Comparison of ENCODE assay signal across 8 mouse cellular contexts in genomic region chr10:80102216-80102915, GRCm38 (mm10). TPM values are rescaled to one million over a fixed set of nuclear protein-coding genes. Genes with fewer than 3 reads are reported as not detected.
DNase-seq lines count a peak whose midpoint lies in the region; ATAC-seq lines count a peak whose summit lies in the region.

No protein-coding gene starts in this region.

- peak overlapping the region; percentile 89 for H3K4me3 ChIP-seq in hindbrain, embryonic 13.5 days
- H3K4me3 ChIP-seq in macrophage (ENCODE audit: inconsistent target), result peak overlapping the region; percentile 71

- peak overlapping the region; percentile 93 for H3K9ac ChIP-seq in hindbrain, embryonic 13.5 days

- DNase-seq in R1 (ENCODE audit: low read depth, low spot score), result peak; percentile 81
- DNase-seq in cerebellum, postnatal 10 days, result peak; percentile 91 to 94
- peak; percentile 56 to 69 for DNase-seq in frontal cortex, postnatal 14 days (ENCODE audit: low spot score in 2 of 2)
- peak; percentile 82 to 87 for DNase-seq in left cerebral cortex, adult 18-20 months (ENCODE audit: low spot score in 2 of 2)
- peak; percentile 65 for DNase-seq in retina, postnatal 7 days (ENCODE audit: low read depth, low spot score)
- DNase-seq in urinary bladder, adult 18-20 months (ENCODE audit: low spot score in 2 of 2), result peak; percentile 82 to 85

- H3K79me2 ChIP-seq in macrophage (ENCODE audit: inconsistent target), result peaks cover 50% of the 10 kb centered on the region

- H3K4me2 ChIP-seq in hindbrain, embryonic 13.5 days, result peak overlapping the region; percentile 92

- H3K27ac ChIP-seq in hindbrain, embryonic 13.5 days, result peak overlapping the region; percentile 77
- peak overlapping the region; percentile 49 for H3K27ac ChIP-seq in macrophage

- no peaks in the 10 kb centered on the region for H3K9me3 ChIP-seq in hindbrain, embryonic 13.5 days

- peak; percentile 83 for ATAC-seq in hindbrain, embryonic 13.5 days (ENCODE audit: low FRiP score)

- 1% methylated on average over 59 of the region's 59 CpGs for WGBS in hindbrain, embryonic 13.5 days
- WGBS in macrophage (ENCODE audit: missing documents), result under 1% methylated on average over 57 of the region's 59 CpGs

- H3K27me3 ChIP-seq in hindbrain, embryonic 13.5 days, result no peaks in the 10 kb centered on the region

- no peaks in the 10 kb centered on the region for H3K36me3 ChIP-seq in hindbrain, embryonic 13.5 days
- H3K36me3 ChIP-seq in macrophage (ENCODE audit: inconsistent target), result no peaks in the 10 kb centered on the region

- peaks cover 33% of the 10 kb centered on the region for H3K4me1 ChIP-seq in hindbrain, embryonic 13.5 days (replicated peaks)

RNA-seq across cellular contexts. Expression of gene Sbno2, which starts 3.0 kb away (rescaled TPM):
- 13.6 and 14.4 TPM in 2 replicates for polyA plus RNA-seq in hindbrain, embryonic 13.5 days (2015; fragmentation: Nextera tagmentation; extraction: Ambion mirVana)
- total RNA-seq in left cerebral cortex, adult 18-20 months (2021), result 10 to 100 TPM; 16.8 to 18.8 TPM
- total RNA-seq in macrophage (2018; cell fraction: chromatin; rRNA removed), result 1,000 to 10,000 TPM in 1 of 26 experiments, 100 to 1,000 TPM in 25; 193 to 1,010 (median 316) TPM
- total RNA-seq in macrophage (2018; cell fraction: cytosol; rRNA removed), result 100 to 1,000 TPM in 1 of 26 experiments, 10 to 100 TPM in 25; 35.5 to 111 (median 48.4) TPM
- total RNA-seq in macrophage (2018; cell fraction: nucleus; rRNA removed), result 100 to 1,000 TPM; 103 to 721 (median 158) TPM
- 23.7 to 43.6 TPM (median 42.5 TPM) in 3 replicates for polyA plus RNA-seq in macrophage (2018)

RNA-seq across cellular contexts. Expression of gene Stk11, which starts 13.2 kb away (rescaled TPM):
- 16.3 and 18.2 TPM in 2 replicates for polyA plus RNA-seq in hindbrain, embryonic 13.5 days (2015; fragmentation: Nextera tagmentation; extraction: Ambion mirVana)
- 100 to 1,000 TPM; 108 to 109 TPM for total RNA-seq in left cerebral cortex, adult 18-20 months (2021)
- 100 to 1,000 TPM in 25 of 26 experiments, 10 to 100 TPM in 1; 82.3 to 299 (median 163) TPM for total RNA-seq in macrophage (2018; cell fraction: chromatin; rRNA removed)
- total RNA-seq in macrophage (2018; cell fraction: cytosol; rRNA removed), result 100 to 1,000 TPM in 3 of 26 experiments, 10 to 100 TPM in 23; 66.1 to 109 (median 92.3) TPM
- total RNA-seq in macrophage (2018; cell fraction: nucleus; rRNA removed), result 100 to 1,000 TPM in 19 of 26 experiments, 10 to 100 TPM in 7; 75.4 to 159 (median 118) TPM
- polyA plus RNA-seq in macrophage (2018), result 72.6 to 106 TPM (median 79.6 TPM) in 3 replicates

RNA-seq across cellular contexts. Expression of gene Atp5d, which starts 36.1 kb away (rescaled TPM):
- 434 and 449 TPM in 2 replicates for polyA plus RNA-seq in hindbrain, embryonic 13.5 days (2015; fragmentation: Nextera tagmentation; extraction: Ambion mirVana)
- total RNA-seq in left cerebral cortex, adult 18-20 months (2021), result 100 to 1,000 TPM; 367 to 371 TPM
- 10 to 100 TPM in 16 of 26 experiments, 1 to 10 TPM in 10; 3.8 to 43.6 (median 11.7) TPM for total RNA-seq in macrophage (2018; cell fraction: chromatin; rRNA removed)
- 100 to 1,000 TPM; 148 to 224 (median 185) TPM for total RNA-seq in macrophage (2018; cell fraction: cytosol; rRNA removed)
- total RNA-seq in macrophage (2018; cell fraction: nucleus; rRNA removed), result 10 to 100 TPM; 18.0 to 57.5 (median 33.5) TPM
- 68.4 to 213 TPM (median 169 TPM) in 3 replicates for polyA plus RNA-seq in macrophage (2018)

RNA-seq across cellular contexts. Expression of gene Cbarp, which starts 38.3 kb away (rescaled TPM):
- 57.4 and 59.2 TPM in 2 replicates for polyA plus RNA-seq in hindbrain, embryonic 13.5 days (2015; fragmentation: Nextera tagmentation; extraction: Ambion mirVana)
- 100 to 1,000 TPM; 418 to 437 TPM for total RNA-seq in left cerebral cortex, adult 18-20 months (2021)
- total RNA-seq in macrophage (2018; cell fraction: chromatin; rRNA removed), result 10 to 100 TPM in 3 of 26 experiments, 1 to 10 TPM in 22, under 1 TPM in 1; 0.58 to 13.3 (median 5.5) TPM
- total RNA-seq in macrophage (2018; cell fraction: cytosol; rRNA removed), result 1 to 10 TPM in 22 of 26 experiments, under 1 TPM in 4; 0.79 to 3.8 (median 1.7) TPM
- total RNA-seq in macrophage (2018; cell fraction: nucleus; rRNA removed), result 10 to 100 TPM in 3 of 26 experiments, 1 to 10 TPM in 23; 2.2 to 12.1 (median 4.5) TPM
- polyA plus RNA-seq in macrophage (2018), result 1.9 to 3.0 TPM (median 2.4 TPM) in 3 replicates

RNA-seq across cellular contexts. Expression of gene Midn, which starts 45.7 kb away (rescaled TPM):
- polyA plus RNA-seq in hindbrain, embryonic 13.5 days (2015; fragmentation: Nextera tagmentation; extraction: Ambion mirVana), result 32.4 and 34.7 TPM in 2 replicates
- total RNA-seq in left cerebral cortex, adult 18-20 months (2021), result 100 to 1,000 TPM; 105 TPM
- 100 to 1,000 TPM in 2 of 26 experiments, 10 to 100 TPM in 24; 13.9 to 126 (median 56.5) TPM for total RNA-seq in macrophage (2018; cell fraction: chromatin; rRNA removed)
- total RNA-seq in macrophage (2018; cell fraction: cytosol; rRNA removed), result 10 to 100 TPM; 20.5 to 44.1 (median 32.8) TPM
- total RNA-seq in macrophage (2018; cell fraction: nucleus; rRNA removed), result 100 to 1,000 TPM in 2 of 26 experiments, 10 to 100 TPM in 24; 20.4 to 111 (median 44.0) TPM
- polyA plus RNA-seq in macrophage (2018), result 16.3 to 36.3 TPM (median 20.3 TPM) in 3 replicates

Comparison
In these comparisons a context has a peak if more than half of its experiments do, and no peak if none do; other contexts are left out.
1. Peak in every context shown above with its lines: DNase-seq, ATAC-seq, H3K4me3 ChIP-seq and H3K27ac ChIP-seq.